Mouse (Mus musculus) E14TG2a.4 (cell line): ENCODE data around the gene Nog.

Source experiments
- CTCF ChIP-seq: conservative IDR thresholded peaks from 2 replicates; pipeline ENCODE4 v1.5.1; 2014; ENCODE audit warnings: low read length
- POU5F1 ChIP-seq: IDR thresholded peaks from 2 replicates; pipeline ENCODE4 v1.6.1; 2014; ENCODE audit warnings: low read length, borderline replicate concordance

DNA sequence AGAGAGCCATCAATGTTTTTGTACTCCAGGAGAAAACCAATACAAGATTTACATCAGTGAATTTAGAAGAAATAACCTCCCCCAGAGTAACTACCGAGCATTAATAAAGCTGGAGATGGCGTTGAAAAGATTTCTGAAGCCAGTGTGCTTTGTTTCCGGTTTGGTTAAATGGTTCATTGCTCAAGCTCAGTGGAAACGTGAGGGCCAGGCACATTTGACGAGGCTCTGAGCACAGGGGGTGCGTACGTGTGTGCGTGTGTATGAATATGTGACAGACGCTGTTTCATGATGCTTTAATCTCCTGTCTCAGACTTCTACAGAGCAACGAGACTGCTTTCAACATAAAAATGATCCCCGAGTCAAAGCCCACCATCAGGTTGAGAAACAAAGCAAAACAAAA, 8.1 kb upstream of the Nog start:
- TF ChIP-seq CTCF (no peak), POU5F1 (no peak)
